Mouse (Mus musculus) stomach, embryonic 15.5 days (tissue): ENCODE data around the gene Vcpkmt. TPM values are rescaled to one million over a fixed set of nuclear protein-coding genes. Genes with fewer than 3 reads are reported as not detected.
"Not testable (repeated sequence)": the region's sequence is repeated elsewhere in the genome, so short reads cannot be mapped to it uniquely, and the experiment has no call there.

Experiments used
- ATAC-seq: fragments of 200-750 bp; cut with Nextera tagmentation; 2 replicates; pipeline ENCODE4 v1.8.0; 2017; ENCODE audit warnings: low read depth, moderate number of reproducible peaks, moderate TSS enrichment; ENCODE audit not compliant: insufficient read depth, low FRiP score
- H3K27ac ChIP-seq: fragments of 300-500 bp; sonication (generic); 2 replicates; pipeline ENCODE4 v1.5.1; 2015; ENCODE audit warnings: mild to moderate bottlenecking, inconsistent platforms
- H3K27me3 ChIP-seq: fragments of 300-500 bp; sonication (generic); replicated peaks from 2 replicates; pipeline ENCODE4 v1.6.1; 2015; ENCODE audit warnings: inconsistent platforms
- H3K36me3 ChIP-seq: fragments of 300-500 bp; sonication (generic); 2 replicates; pipeline ENCODE4 v1.6.1; 2015; ENCODE audit warnings: inconsistent platforms
- H3K4me1 ChIP-seq: fragments of 300-500 bp; sonication (generic); 2 replicates; pipeline ENCODE4 v1.6.1; 2015; ENCODE audit warnings: inconsistent platforms
- H3K4me2 ChIP-seq: fragments of 300-500 bp; sonication (generic); 2 replicates; pipeline ENCODE4 v1.6.1; 2015; ENCODE audit warnings: mild to moderate bottlenecking, inconsistent platforms
- H3K4me3 ChIP-seq: fragments of 300-500 bp; sonication (generic); replicated peaks from 2 replicates; pipeline ENCODE4 v1.5.1; 2015; ENCODE audit warnings: inconsistent platforms
- H3K9ac ChIP-seq: fragments of 300-500 bp; sonication (generic); 2 replicates; pipeline ENCODE4 v1.6.1; 2015; ENCODE audit warnings: inconsistent platforms
- H3K9me3 ChIP-seq: fragments of 300-500 bp; sonication (generic); 2 replicates; pipeline ENCODE4 v1.6.1; 2016; ENCODE audit warnings: inconsistent platforms
- WGBS: fragments of 180-500 bp; shearing (Covaris S2); methylation state at CpG from one replicate; pipeline ENCODE4 v1.1.7; 2015; 5-methylcytosine and 5-hydroxymethylcytosine counted together
- polyA plus RNA-seq: library from polyadenylated mRNA; unstranded; fragments of >200 nt; fragmentation: Nextera tagmentation; extraction: Ambion mirVana; gene quantifications from 2 replicates; pipeline ENCODE4 v1.2.1, GENCODE M21; 2015

The Vcpkmt gene
- 27.5 and 29.7 TPM in 2 replicates for polyA plus RNA-seq

DNA sequence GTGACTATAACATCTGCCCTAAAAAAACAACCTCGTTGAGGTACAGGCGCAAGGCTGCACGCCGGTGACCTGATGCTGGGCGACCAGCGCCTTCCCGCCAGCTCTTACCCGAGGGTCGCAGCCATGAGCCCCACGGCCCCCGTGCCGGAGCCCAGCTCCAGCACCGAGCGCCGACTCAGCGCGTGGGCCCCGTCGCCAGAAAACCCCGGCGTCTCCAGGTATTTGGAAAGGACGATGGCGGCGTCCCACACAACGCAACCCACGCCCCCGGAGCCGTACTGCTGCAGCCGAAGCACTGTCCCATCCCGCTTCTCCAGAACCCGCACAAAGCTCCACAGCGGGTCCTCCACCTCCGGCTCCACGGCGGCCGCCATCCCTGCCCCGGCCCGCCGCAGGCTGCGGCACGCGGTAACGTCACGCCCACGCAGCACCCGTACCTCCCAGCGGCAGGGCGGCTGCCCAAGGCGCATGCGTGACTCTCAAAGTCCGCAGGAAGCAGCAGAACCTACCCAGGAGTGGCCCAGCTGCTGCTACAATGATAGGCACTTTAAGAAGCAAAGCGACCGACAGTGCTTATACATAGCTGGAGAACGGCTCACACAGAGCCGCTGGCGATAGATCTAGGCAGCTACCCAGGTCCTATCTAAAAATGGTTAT is at the start of gene Vcpkmt:
Vcpkmt (minus strand) TSS at position 416 of the 657 bp plus-strand sequence.
- Histone ChIP-seq H3K4me1 (no peaks in the 10 kb centered on the region), H3K4me3 (peak within 1 kb of the TSS; percentile 84), H3K4me2 (peak within 1 kb of the TSS; percentile 75), H3K27me3 (no peaks in the 10 kb centered on the region), H3K27ac (peak within 1 kb of the TSS; percentile 72), H3K9ac (peak within 1 kb of the TSS; percentile 87), H3K36me3 (peaks cover 27% of the 10 kb centered on the region), H3K9me3 (no peaks in the 10 kb centered on the region)
- WGBS: under 1% methylated on average over 56 of the region's 56 CpGs
- ATAC-seq: peak; percentile 97

DNA sequence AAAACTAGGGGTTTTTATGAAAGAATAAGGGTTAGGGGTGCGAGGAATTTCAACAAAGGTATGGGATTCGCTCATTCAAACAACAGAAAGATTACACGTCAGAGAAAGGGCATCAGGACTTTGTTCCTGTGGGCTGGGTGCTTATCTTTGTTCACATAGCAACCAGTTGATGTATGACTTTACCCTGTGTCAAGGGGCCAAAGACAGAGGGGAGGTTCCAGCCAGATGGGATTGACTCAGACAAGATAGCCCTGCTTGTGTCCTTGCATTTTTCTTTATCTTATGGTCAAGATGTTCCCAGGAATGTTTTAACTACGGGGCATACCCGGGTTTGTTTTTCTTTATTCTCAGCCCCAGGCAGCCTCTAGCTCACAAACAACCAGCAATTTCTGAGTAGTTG is 35.8 kb upstream of the Vcpkmt start:
- ATAC-seq, H3K27ac ChIP-seq, H3K4me2 ChIP-seq, H3K9me3 ChIP-seq, H3K27me3 ChIP-seq, H3K9ac ChIP-seq, H3K4me3 ChIP-seq, H3K4me1 ChIP-seq: not testable (repeated sequence)
- H3K36me3 ChIP-seq: peaks cover 15% of the 10 kb centered on the region
- WGBS: 69% methylated on average over 5 of the region's 5 CpGs

DNA sequence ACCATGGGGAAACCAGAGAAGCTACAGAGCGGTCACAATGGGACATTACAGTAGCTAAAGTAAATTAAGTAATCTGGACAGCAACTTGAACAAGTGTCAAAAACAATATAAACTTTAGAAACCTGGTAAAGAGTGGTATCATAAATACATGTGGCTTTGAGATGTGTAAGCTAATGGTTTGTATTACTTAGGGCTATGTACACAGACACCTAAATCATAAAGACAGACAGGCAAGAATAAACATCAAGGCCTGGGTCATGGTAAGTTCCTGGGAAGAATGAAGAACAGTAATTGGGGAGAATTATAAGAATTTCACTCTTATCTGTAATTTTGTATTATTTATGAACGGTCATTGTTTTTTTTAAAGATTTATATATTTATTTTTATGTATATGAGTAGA is 21.5 kb upstream of the Vcpkmt start:
- ATAC-seq: no peak

DNA sequence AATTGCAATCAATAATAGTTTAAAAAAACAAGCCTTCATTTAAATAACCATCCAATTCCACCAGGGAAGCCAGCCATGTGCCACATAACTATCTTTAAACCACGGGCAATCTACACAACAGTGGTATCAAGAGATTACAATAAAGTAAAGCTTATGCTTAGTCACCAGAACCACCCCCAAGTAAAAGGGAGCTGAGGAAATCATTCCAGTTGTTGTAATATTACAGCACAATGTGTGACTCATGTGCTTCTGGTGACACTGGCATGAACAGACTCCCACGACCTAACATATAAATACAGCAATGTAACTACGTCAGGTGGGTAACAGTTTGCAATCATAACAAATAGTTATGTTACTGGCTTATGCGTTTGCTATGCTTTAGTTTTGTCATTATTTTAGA is 14.6 kb upstream of the Vcpkmt start:
- no peak overlapping the region for H3K27ac ChIP-seq
- no peaks in the 10 kb centered on the region for H3K4me1 ChIP-seq
- no peak overlapping the region for H3K4me2 ChIP-seq
- no peak overlapping the region for H3K4me3 ChIP-seq
- peaks cover 4% of the 10 kb centered on the region; the same call in 1 of the 2 replicates for H3K36me3 ChIP-seq
- H3K27me3 ChIP-seq: no peaks in the 10 kb centered on the region
- no peak for ATAC-seq
- H3K9ac ChIP-seq: no peak overlapping the region
- 81% methylated on average over 4 of the region's 4 CpGs for WGBS
- H3K9me3 ChIP-seq: no peaks in the 10 kb centered on the region

More for the DNA sequence above, 21.5 kb upstream of the Vcpkmt start:
- Histone ChIP-seq H3K27me3 (no peaks in the 10 kb centered on the region), H3K27ac (no peak overlapping the region), H3K4me3 (no peak overlapping the region), H3K36me3 (peaks cover 10% of the 10 kb centered on the region; the same call in 1 of the 2 replicates), H3K9ac (no peak overlapping the region), H3K4me1 (no peaks in the 10 kb centered on the region), H3K9me3 (no peaks in the 10 kb centered on the region), H3K4me2 (no peak overlapping the region)
- WGBS: 60% methylated on average over 2 of the region's 2 CpGs

DNA sequence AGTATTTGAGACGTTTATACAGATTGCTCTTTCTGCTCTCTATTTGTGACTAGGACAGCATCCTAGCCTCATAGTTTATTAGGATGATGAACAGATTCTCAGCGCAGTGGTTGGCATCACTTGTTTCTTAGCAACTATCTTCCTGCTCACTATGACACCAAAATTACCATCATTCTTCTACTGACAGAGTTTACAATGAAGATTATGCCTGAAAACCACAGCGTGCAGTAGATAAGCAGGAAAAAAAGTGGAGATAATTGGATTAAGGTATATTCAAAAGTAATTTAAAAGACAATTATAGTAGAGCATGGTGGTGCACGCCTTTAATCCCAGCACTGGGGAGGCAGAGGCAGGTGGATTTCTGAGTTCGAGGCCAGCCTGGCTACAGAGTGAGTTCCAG is 10.3 kb upstream of the Vcpkmt start:
- 82% methylated on average over 5 of the region's 5 CpGs for WGBS
- no peak overlapping the region for H3K9ac ChIP-seq

DNA sequence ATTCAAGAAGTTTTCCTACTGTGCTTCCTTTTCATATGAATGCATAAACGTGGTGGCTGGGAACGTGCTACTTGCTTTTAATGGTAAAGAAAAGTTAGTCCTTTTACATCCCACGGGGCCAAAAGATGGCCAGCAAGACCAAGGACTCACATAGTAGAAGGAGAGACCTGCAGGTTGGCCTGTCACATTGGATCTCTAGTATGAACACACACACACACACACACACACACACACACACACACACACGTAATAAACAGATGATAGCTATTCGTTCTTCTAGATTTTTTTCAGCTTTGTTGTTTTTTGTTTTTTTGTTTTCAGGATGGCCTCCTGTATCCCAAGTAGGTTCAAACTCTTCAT is 422 bp upstream of the Vcpkmt start:
- ATAC-seq: no peak; the same call in 1 of the 2 replicates
- H3K27ac ChIP-seq: peak overlapping the region; percentile 72
- peak overlapping the region; percentile 87; the same call in 1 of the 2 replicates for H3K9ac ChIP-seq
- peak overlapping the region; percentile 84 for H3K4me3 ChIP-seq
- WGBS: 41% methylated on average over 5 of the region's 5 CpGs
- no peaks in the 10 kb centered on the region for H3K27me3 ChIP-seq
- H3K4me1 ChIP-seq: no peaks in the 10 kb centered on the region
- H3K36me3 ChIP-seq: peaks cover 22% of the 10 kb centered on the region
- no peaks in the 10 kb centered on the region for H3K9me3 ChIP-seq
- H3K4me2 ChIP-seq: peak overlapping the region; percentile 75

More for the DNA sequence above, 10.3 kb upstream of the Vcpkmt start:
- H3K36me3 ChIP-seq: peaks cover 16% of the 10 kb centered on the region; the same call in 1 of the 2 replicates
- no peak for ATAC-seq
- no peaks in the 10 kb centered on the region for H3K4me1 ChIP-seq
- H3K4me3 ChIP-seq: no peak overlapping the region
- H3K27ac ChIP-seq: no peak overlapping the region
- H3K9me3 ChIP-seq: no peaks in the 10 kb centered on the region
- no peaks in the 10 kb centered on the region for H3K27me3 ChIP-seq
- no peak overlapping the region for H3K4me2 ChIP-seq

DNA sequence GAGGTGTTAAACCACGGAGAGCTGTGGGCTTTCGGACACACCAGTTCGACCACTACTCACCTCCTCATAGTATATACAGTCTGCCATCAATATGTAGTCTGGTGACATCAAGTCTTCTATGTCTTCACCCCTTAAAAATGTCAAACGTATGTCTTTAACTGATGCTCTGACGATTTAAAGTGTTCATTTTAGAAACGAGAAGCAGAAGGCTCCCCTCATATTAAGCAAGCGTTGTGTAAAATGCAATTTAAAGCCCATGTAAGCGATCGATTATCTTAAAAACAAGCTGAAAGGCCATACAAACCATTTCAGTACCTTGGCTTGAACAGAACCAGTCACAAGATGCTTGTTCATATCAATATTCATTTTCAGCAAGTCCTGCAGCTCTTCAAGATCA is 614 bp downstream of the Vcpkmt start:
- Histone ChIP-seq H3K4me1 (no peaks in the 10 kb centered on the region), H3K27ac (peak overlapping the region; percentile 72; the same call in 1 of the 2 replicates), H3K9me3 (no peaks in the 10 kb centered on the region), H3K27me3 (no peaks in the 10 kb centered on the region), H3K4me3 (peak overlapping the region; percentile 84), H3K9ac (peak overlapping the region; percentile 87), H3K4me2 (peak overlapping the region; percentile 75), H3K36me3 (peaks cover 32% of the 10 kb centered on the region)
- no peak for ATAC-seq
- 21% methylated on average over 9 of the region's 9 CpGs for WGBS

DNA sequence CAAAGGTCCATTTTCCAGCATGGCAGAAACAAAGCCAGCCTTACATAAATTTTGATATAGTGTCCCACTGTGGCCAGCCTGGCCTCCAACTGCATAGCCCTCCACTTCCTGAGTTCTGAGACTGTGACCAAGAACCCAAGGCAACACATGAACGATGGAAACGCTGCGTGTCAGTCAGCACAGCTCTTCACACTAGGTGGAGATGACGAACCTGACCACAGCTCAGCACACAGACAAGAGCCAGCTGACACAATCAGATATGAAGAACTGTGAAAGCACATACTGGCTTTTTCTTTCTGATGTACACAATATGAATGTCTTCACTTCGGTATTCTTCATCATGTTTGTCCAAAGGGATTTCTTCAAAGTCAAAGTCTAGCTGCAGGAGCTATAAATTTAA is 3.2 kb downstream of the Vcpkmt start:
- H3K27ac ChIP-seq: no peak overlapping the region
- H3K4me2 ChIP-seq: no peak overlapping the region
- WGBS: 77% methylated on average over 5 of the region's 5 CpGs
- no peak for ATAC-seq
- no peaks in the 10 kb centered on the region for H3K27me3 ChIP-seq
- no peak overlapping the region for H3K9ac ChIP-seq
- H3K4me3 ChIP-seq: no peak overlapping the region
- H3K4me1 ChIP-seq: no peaks in the 10 kb centered on the region
- H3K36me3 ChIP-seq: peaks cover 31% of the 10 kb centered on the region
- H3K9me3 ChIP-seq: no peaks in the 10 kb centered on the region

DNA sequence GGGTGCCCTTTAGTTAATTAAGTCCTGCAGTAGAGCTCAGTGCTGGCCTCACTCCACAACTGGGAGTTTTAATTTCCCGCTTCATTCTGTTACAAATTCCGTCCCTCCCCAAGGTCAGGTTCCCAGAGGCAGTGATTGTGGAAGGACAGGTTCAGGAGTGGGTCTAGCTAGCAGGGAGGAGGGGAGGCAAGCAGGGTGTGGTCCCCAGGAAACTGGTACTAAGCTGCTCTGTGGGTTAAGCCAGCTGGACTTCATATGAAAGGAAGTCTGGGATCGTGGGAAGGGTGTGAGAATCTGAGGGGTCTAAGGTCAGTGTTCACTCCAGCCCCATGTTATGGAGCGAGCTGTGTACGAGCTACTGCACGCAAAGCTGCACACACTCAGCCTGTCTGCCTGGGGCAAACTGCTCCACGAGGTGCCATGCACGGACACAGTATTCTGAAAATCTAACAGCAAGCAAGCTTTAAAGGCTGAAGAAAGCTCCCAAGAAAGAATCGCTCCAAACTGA is 6.7 kb downstream of the Vcpkmt start:
- H3K36me3 ChIP-seq: peaks cover 29% of the 10 kb centered on the region
- WGBS: 76% methylated on average over 9 of the region's 9 CpGs
- ATAC-seq: no peak; the same call in 1 of the 2 replicates

DNA sequence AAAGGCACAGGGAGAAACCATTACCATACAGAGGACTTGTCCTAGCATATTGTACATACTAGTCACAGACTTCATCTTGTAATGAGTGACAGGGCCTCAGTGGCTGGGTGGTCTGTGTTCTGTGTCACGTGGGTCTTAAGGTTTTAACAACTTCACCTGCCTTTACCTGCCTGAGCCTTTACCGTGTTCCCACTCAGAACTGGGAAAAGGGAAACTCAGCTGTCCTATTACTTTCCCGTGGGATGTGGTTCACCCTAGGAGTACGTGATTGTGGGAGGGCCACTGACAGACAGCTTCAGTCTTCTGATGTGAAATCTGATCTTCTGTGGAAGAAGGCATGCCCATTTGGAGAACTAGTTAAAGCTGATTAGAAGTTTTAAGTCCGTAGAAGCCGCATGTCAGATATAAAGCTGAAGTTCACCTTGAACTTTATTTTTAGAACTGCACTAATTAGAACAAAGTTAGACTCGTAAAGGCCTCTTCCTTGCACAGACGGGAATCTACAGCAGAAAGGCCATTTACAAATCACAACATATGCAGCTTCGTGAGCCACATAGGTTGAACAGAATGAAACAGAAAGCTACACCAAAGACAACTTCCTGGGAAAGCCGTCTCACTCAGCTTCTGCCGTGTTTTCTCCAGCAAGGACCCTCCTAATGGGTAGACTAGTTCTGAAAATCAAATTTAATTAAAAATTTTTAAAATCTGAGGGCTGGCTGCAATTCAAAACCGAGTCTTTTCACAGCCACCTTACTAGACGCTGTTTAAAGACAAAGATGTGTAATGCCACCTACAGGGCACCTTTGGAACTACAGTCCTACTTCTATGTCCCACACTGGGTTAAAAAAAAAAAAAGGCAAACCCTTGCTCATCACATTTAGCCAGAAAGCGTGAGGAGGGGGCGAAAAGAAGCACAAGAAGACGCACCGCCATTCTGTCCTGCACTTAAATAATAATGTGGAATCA is 8.6 kb downstream of the Vcpkmt start:
- Histone ChIP-seq H3K9me3 (no peaks in the 10 kb centered on the region), H3K9ac (no peak overlapping the region), H3K36me3 (peaks cover 25% of the 10 kb centered on the region), H3K4me1 (0 out of 2 replicates have a peak, but pooled peaks cover 3% of the 10 kb centered on the region), H3K4me3 (peak overlapping the region; percentile 36), H3K27me3 (no peaks in the 10 kb centered on the region), H3K27ac (peak overlapping the region; percentile 60), H3K4me2 (peak overlapping the region; percentile 54)
- WGBS: 25% methylated on average over 17 of the region's 17 CpGs
- no peak for ATAC-seq

More for the DNA sequence above, 6.7 kb downstream of the Vcpkmt start:
- H3K27ac ChIP-seq: peak overlapping the region; percentile 3; the same call in 1 of the 2 replicates
- H3K9ac ChIP-seq: no peak overlapping the region
- no peak overlapping the region for H3K4me2 ChIP-seq
- no peak overlapping the region for H3K4me3 ChIP-seq
- no peaks in the 10 kb centered on the region for H3K27me3 ChIP-seq
- H3K4me1 ChIP-seq: 0 out of 2 replicates have a peak, but pooled peaks cover 3% of the 10 kb centered on the region
- H3K9me3 ChIP-seq: no peaks in the 10 kb centered on the region

DNA sequence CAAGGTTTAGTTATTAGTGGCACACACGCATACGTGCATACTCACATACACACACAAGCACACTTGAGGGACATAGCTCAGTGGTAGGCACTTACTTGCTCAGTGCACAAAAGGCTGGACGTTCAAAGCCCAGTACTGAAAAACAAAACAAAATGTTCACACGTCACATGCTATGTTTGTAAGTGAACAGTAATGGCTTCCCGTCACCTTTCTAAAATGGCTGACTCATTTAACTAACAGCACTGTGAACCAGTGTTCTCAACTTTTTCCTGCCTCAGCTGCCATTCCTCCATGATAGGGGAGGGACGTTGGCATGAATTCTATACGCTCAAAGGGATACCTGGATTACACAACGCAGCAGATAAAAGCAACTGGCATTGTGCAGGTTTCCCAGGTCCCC is 9.6 kb downstream of the Vcpkmt start:
- Histone ChIP-seq H3K9me3 (no peaks in the 10 kb centered on the region), H3K4me2 (no peak overlapping the region), H3K4me1 (0 out of 2 replicates have a peak, but pooled peaks cover 3% of the 10 kb centered on the region), H3K4me3 (no peak overlapping the region), H3K27ac (peak overlapping the region; percentile 60; the same call in 1 of the 2 replicates), H3K27me3 (no peaks in the 10 kb centered on the region), H3K36me3 (peaks cover 18% of the 10 kb centered on the region), H3K9ac (no peak overlapping the region)
- no peak for ATAC-seq
- 86% methylated on average over 8 of the region's 8 CpGs for WGBS
